Mouse (Mus musculus) small intestine, adult 2 months (tissue): ENCODE results near the gene Lrba.

ENCODE experiments used
- CTCF ChIP-seq: fragments of 200-500 bp; IDR thresholded peaks from 2 replicates; pipeline ENCODE4 v1.5.1; 2012; ENCODE audit warnings: low read depth, mild to moderate bottlenecking, control low read depth, inconsistent platforms, low read length, moderate library complexity, mixed read lengths; ENCODE audit not compliant: insufficient replicate concordance, insufficient read length; ENCODE audit errors: extremely low read depth
- POLR2A ChIP-seq: fragments of 200-500 bp; IDR thresholded peaks from 2 replicates; pipeline ENCODE4 v1.6.1; 2012; ENCODE audit warnings: low read depth, mild to moderate bottlenecking, control low read depth, inconsistent platforms, low read length, moderate library complexity

- TF ChIP-seq POLR2A (no peak), CTCF (no peak)
Observed at GRCm38 (mm10) chr3:86797871-86798460, 573.5 kb downstream of the Lrba start.
